Mouse (Mus musculus) layer of hippocampus, postnatal 14 days (tissue): ENCODE results near the gene Gm20929. TPM values are rescaled to one million over a fixed set of nuclear protein-coding genes. Genes with fewer than 3 reads are reported as not detected.
"Not testable (repeated sequence)": the region's sequence is repeated elsewhere in the genome, so short reads cannot be mapped to it uniquely, and the experiment has no call there.

ENCODE experiments used
- DNase-seq, 2 experiments: peaks; one replicate each; pipeline ENCODE4 v3.0.0; 2021 to 2022; ENCODE audit warnings: low spot score in 2 of 2, mixed read lengths in 1 of 2
- long read RNA-seq, 2 experiments: library from polyadenylated mRNA; stranded (forward); transcript quantifications; one replicate each; pipeline ENCODE4 v2.0.0; 2021
- total RNA-seq, 2 experiments: library from RNA; stranded (reverse); gene quantifications; 2 replicates each; pipeline ENCODE4 v1.2.3; 2021

Gene Gm20929
- not detected for total RNA-seq
- long read RNA-seq, experiment 1: 0 reads
- long read RNA-seq, experiment 2: 0 reads

DNA sequence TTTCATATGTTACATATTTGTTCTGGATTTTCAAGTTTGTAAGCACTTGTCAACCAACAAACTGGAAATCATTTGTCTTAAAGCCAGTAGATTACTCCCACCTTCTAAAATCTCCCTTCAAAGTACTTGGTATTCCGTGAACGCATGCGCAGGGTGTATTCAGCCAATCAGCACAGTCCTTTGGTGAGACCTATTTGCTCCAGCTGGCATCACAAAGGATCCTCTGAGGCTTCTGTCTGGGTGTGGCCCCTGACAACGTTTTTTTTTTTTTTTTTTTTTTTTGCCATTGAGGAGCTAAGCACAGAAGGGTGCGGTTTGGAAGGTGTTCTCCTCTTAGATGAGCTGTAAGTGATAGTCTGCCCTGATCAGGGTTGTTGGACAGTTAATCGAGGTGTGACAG lies at the start of gene Gm20929:
Gene Gm20929 (plus strand): TSS at position 301 of the 400 bp plus-strand sequence.
- DNase-seq: not testable (repeated sequence)
